Mouse (Mus musculus) brain, embryonic 14.5 days (tissue): ENCODE data around the gene Gm17660. TPM values are rescaled to one million over a fixed set of nuclear protein-coding genes. Genes with fewer than 3 reads are reported as not detected.

Experiments
- DNase-seq: peaks from one replicate; pipeline ENCODE4 v3.0.0-alpha.2; 2011; ENCODE audit warnings: low read depth
- CTCF ChIP-seq: fragments of 200-500 bp; IDR thresholded peaks from 2 replicates; pipeline ENCODE4 v1.5.1; 2012; ENCODE audit warnings: inconsistent platforms, mild to moderate bottlenecking, moderate library complexity, borderline replicate concordance; ENCODE audit not compliant: insufficient read depth, insufficient read length; ENCODE audit errors: extremely low read depth
- POLR2A ChIP-seq: fragments of 200-500 bp; IDR thresholded peaks from 2 replicates; pipeline ENCODE4 v1.6.1; 2012; ENCODE audit warnings: mild to moderate bottlenecking, inconsistent platforms, borderline replicate concordance; ENCODE audit not compliant: poor library complexity, insufficient read depth, insufficient read length, severe bottlenecking; ENCODE audit errors: extremely low read depth
- polyA plus RNA-seq: library from polyadenylated mRNA; depleted of rRNA; stranded (reverse); fragments of >200 nt; gene quantifications from 2 replicates; pipeline ENCODE4 v1.2.3, GENCODE M21; 2012; rRNA removed

Gene Gm17660
- polyA plus RNA-seq: not detected in 2 replicates

GRCm38 (mm10) chr5:104077508-104077907 is at the start of gene Gm17660:
Gm17660 (minus strand) TSS chr5:104077608.
- TF ChIP-seq CTCF (no peak), POLR2A (no peak)

DNA sequence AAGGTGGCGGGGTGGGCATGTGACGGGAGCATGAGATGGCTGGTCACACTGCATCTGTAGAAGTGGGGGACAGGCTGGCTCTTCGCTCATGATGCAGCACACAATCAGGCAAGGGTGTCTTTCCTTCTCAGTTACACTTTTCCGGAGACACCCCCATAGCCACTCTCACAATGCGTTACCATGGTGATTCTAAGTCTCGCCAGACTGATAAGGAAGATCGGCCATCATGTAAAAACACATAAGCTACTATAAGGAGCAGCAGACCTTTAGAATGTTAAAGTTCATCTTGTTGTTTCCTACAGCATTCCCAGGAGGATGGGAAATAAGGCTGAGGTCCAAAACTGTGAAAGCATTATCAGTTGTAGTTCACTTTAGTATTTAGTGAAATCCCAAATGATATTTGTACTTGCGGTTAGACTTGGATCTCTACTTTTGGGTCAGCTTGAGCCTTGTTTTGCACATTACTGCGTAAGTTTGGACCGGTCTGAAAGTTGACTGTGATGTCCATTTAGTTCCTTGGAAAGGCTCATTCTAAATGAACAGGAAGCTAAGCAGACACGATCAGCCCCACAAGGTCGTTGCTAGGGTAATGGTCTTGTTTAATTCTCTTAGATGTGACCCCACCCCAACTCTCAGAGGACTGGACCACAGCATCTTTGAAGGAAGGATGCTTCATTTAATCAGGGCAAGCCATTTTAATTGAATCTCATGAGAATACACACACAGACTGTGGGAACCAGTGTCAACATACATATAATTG is 49.3 kb upstream of the Gm17660 start:
- TF ChIP-seq POLR2A (no peak), CTCF (no peak)
- DNase-seq: no peak

More at GRCm38 (mm10) chr5:104077508-104077907, at the start of gene Gm17660:
- no peak for DNase-seq

DNA sequence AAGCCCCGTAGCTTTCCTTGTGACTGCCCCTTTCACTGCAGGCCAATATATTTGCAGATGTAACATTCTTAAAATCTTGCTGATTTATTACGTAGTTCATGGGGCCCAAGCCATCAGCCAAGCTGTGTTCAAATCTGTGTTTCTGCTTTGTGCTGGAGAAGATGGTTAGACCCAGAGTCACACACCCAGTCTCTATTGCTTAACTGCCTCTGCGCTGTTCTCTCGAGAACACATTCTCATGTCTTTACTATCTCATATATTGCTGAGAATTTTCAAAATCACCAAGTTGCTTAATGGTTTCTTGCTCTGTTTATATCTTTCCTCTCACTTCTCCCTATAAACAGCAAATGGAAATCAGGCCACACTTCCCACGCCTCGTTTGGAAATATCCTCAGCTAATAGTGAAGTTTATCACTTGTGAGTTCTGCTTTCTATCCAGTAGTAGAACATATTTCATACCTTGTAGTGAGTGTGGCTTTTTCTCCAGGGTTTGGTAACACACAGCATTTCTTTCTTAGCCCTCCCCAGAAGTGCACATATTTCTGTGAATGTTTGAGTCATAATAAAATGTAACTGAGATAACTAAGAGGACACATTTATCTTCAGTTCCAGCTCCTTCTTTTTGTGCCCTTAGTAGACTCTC is 46.7 kb upstream of the Gm17660 start:
- no peak for TF ChIP-seq POLR2A
- no peak for TF ChIP-seq CTCF
- no peak for DNase-seq

- DNase-seq: no peak
- TF ChIP-seq POLR2A: no peak
- TF ChIP-seq CTCF: no peak
Measured at GRCm38 (mm10) chr5:104115890-104116289, 38.5 kb upstream of the Gm17660 start.

GRCm38 (mm10) chr5:104115118-104115517 is 37.7 kb upstream of the Gm17660 start:
- TF ChIP-seq POLR2A: no peak
- TF ChIP-seq CTCF: no peak
- DNase-seq: peak; percentile 83

- DNase-seq: peak; percentile 86
- TF ChIP-seq POLR2A (no peak), CTCF (no peak)
Measured at GRCm38 (mm10) chr5:104113491-104114172, 36.2 kb upstream of the Gm17660 start, which contains the start of gene Sparcl1. Sparcl1 (minus strand) TSS chr5:104113733.

DNA sequence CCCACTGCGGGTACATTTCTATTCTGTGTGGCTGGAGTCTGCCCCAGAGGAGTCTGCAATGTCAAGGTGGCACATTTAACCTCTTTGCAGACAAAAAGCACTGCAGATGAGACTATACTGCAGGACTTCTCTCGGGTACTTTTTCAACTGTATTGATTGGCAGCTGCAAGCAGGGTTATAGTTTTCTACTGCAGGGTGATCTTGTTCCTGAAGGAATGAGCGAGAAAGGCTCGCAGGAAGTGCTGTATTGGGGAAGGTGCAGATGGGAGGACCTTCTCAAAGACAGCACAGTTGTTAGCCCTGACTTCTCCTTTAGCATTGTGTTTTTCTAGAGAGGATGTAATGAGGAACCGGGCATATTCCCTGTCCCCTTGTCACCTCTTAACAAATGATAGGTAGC is 35.1 kb upstream of the Gm17660 start:
- TF ChIP-seq POLR2A (no peak), CTCF (no peak)
- DNase-seq: no peak

DNA sequence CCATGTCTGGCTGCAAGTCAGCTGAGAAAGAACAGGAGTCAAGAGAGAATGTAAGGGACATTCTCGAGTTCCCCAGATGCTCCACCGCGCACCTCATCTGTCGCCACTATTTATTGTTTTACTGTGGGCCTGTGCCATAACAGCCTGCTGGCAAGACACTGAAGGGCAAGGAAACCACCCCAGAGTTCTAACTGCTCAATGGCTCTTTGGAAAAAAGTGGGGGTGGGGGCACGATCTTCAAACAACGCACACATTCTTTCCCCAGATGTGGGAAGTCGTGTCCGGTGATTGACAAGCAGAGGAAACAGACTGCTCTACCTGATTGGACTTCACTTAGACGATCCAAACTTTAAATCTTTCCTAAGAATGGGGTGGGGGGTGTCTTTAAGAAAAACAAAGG is 34.6 kb upstream of the Gm17660 start:
- DNase-seq: peak; percentile 37
- TF ChIP-seq CTCF (no peak), POLR2A (no peak)

DNA sequence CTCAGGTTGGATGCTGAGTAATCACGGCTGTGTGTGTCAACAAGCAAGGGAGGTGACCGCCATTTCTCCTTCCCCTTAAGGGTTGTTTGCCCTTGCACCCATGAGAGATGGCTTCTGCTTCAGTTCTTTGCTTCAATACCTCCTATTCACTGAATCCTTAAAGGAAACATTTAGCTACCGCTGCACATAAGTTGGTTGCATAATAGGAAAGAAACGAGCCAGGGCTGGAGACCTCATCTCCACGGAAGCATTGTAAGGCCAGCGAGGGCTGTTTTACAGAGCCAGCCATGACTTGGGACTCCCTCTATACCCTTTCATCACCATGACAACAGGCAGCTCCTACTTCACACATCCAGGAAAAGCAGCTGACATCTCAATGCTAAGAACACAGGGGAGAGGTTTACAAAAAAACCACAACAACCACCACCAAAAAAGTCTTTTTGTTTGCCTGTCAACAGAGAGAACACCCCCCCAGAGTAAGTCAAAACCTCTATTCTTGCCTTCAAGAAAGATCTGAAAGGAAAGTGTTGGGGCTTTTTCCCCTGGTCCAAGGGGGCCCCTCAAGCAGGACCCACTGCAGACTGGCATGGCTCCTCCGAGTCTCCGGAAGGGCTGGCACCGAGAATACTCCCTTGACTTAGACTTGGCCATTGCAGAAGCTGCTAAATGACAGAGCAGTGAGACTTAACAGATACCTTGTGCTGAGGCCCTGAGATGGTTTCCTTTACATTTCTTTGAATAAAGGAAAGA is 32.9 kb upstream of the Gm17660 start:
- DNase-seq: peak; percentile 98
- no peak for TF ChIP-seq POLR2A
- TF ChIP-seq CTCF: no peak

DNA sequence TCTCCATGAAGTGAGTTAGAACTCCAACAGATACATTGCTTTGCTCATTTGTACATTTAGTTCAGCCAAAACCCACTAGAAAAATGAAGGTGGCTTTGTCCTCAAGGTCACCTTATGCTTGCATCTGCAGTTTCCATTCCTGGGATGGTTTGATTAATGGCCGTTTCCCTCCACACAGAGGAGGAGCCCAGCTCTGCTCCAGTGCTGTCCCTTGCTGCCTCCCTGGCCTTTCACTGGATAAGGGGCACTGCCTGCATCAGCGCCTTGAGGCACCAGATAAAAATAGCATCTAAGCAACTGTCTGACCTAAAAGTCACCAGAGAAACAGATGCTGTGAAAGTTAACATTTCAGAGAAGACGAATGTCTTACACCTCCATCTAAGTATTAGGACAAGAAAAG is 32.1 kb upstream of the Gm17660 start:
- TF ChIP-seq CTCF: no peak
- 0 out of 2 replicates have a peak, but pooled peaks have one; percentile 13 for TF ChIP-seq POLR2A
- DNase-seq: peak; percentile 56
